In genomic region chr4:103199086-103199485, GRCm38 (mm10) we compare ENCODE assay signal across 20 mouse cellular contexts. TPM values are rescaled to one million over a fixed set of nuclear protein-coding genes. Genes with fewer than 3 reads are reported as not detected.
DNase-seq lines count a peak whose midpoint lies in the region; ATAC-seq and TF ChIP-seq lines count a peak whose summit lies in the region.
"Had no signal": no experiment of that assay in that cellular context is flagged by ENCODE, and none has a peak within 500 bp of the region (broad histone marks: within the 10 kb centered on the region; RNA-seq: fewer than 3 reads in every experiment).

No protein-coding gene starts in this region.

- no peaks in the 10 kb centered on the region for H3K27me3 ChIP-seq in intestine, postnatal 0 days (replicated peaks; ENCODE audit: control insufficient read depth, insufficient read depth, low read length)
- H3K27me3 ChIP-seq in intestine, embryonic 15.5 days (replicated peaks), result no peaks in the 10 kb centered on the region
- H3K27me3 ChIP-seq: forebrain, embryonic 13.5 days; heart, embryonic 13.5 days; hindbrain, embryonic 12.5 days; Patski had no signal

- no peak overlapping the region for H3K4me3 ChIP-seq in intestine, postnatal 0 days (ENCODE audit: low read depth, low read length)
- H3K4me3 ChIP-seq in intestine, embryonic 15.5 days (replicated peaks), result no peak overlapping the region
- H3K4me3 ChIP-seq: embryonic facial prominence, embryonic 10.5 days; forebrain, embryonic 13.5 days; gastrocnemius, adult 2 months; heart, embryonic 13.5 days; hindbrain, embryonic 12.5 days had no signal

- DNase-seq in ES-CJ7 (ENCODE audit: low read depth, low spot score), result peak; percentile 55
- DNase-seq in thymus, postnatal 0 days (ENCODE audit: low spot score), result peak; percentile 43
- DNase-seq in thymus, postnatal 4 days, result peak; percentile 63
- no peak for DNase-seq in cerebellum, postnatal 10 days
- no peak for DNase-seq in kidney, adult 8-10 months
- DNase-seq: adrenal gland, adult 8-10 months; cerebellum, adult 9-11 months; forebrain, postnatal 0 days; gastrocnemius, adult 2 months; gastrocnemius, postnatal 25 days; heart, postnatal 4 days had no signal

- H3K27ac ChIP-seq in intestine, postnatal 0 days (ENCODE audit: low read depth, low read length), result no peak overlapping the region
- H3K27ac ChIP-seq in intestine, embryonic 15.5 days, result no peak overlapping the region
- H3K27ac ChIP-seq: embryonic facial prominence, embryonic 10.5 days; forebrain, embryonic 13.5 days; gastrocnemius, adult 2 months; heart, embryonic 13.5 days; hindbrain, embryonic 12.5 days had no signal

- TF ChIP-seq CTCF in intestine, postnatal 0 days (IDR thresholded peaks at IDR 0.05; ENCODE audit: low read depth), result peak; percentile 15; the same call in 1 of the 2 replicates

- H3K4me2 ChIP-seq in intestine, postnatal 0 days (replicated peaks; ENCODE audit: low read depth), result no peak overlapping the region
- H3K4me2 ChIP-seq in intestine, embryonic 15.5 days (replicated peaks), result no peak overlapping the region
- H3K4me2 ChIP-seq: forebrain, embryonic 13.5 days; heart, embryonic 13.5 days; hindbrain, embryonic 12.5 days had no signal

- no peaks in the 10 kb centered on the region for H3K4me1 ChIP-seq in intestine, postnatal 0 days (replicated peaks; ENCODE audit: control insufficient read depth, insufficient read depth, low read length)
- H3K4me1 ChIP-seq in intestine, embryonic 15.5 days (replicated peaks), result no peaks in the 10 kb centered on the region
- H3K4me1 ChIP-seq: embryonic facial prominence, embryonic 10.5 days; forebrain, embryonic 13.5 days; hindbrain, embryonic 12.5 days had no signal

- no peaks in the 10 kb centered on the region for H3K9me3 ChIP-seq in intestine, postnatal 0 days (ENCODE audit: control insufficient read depth)
- H3K9me3 ChIP-seq in intestine, embryonic 15.5 days, result no peaks in the 10 kb centered on the region
- H3K9me3 ChIP-seq: embryonic facial prominence, embryonic 10.5 days; forebrain, embryonic 13.5 days; heart, embryonic 13.5 days; hindbrain, embryonic 12.5 days had no signal

- ATAC-seq in intestine, postnatal 0 days, result no peak
- no peak for ATAC-seq in intestine, embryonic 15.5 days
- ATAC-seq: forebrain, embryonic 13.5 days; forebrain, postnatal 0 days; hindbrain, embryonic 16.5 days; inflammation-experienced regulatory T-cells, adult 6 months; Patski had no signal

- 56% methylated on average over 4 of the region's 4 CpGs for WGBS in intestine, postnatal 0 days
- WGBS in intestine, embryonic 15.5 days, result 64% methylated on average over 4 of the region's 4 CpGs

- H3K9ac ChIP-seq in intestine, postnatal 0 days (ENCODE audit: low read depth, low read length), result no peak overlapping the region
- H3K9ac ChIP-seq in intestine, embryonic 15.5 days, result no peak overlapping the region
- H3K9ac ChIP-seq: forebrain, embryonic 13.5 days; forebrain, postnatal 0 days; heart, embryonic 13.5 days; hindbrain, embryonic 12.5 days had no signal

- peaks cover 45% of the 10 kb centered on the region for H3K36me3 ChIP-seq in intestine, postnatal 0 days (ENCODE audit: control insufficient read depth, insufficient read depth)
- peaks cover 6% of the 10 kb centered on the region; the same call in 1 of the 2 replicates for H3K36me3 ChIP-seq in intestine, embryonic 15.5 days

RNA-seq across cellular contexts. Expression of gene Slc35d1, which starts 15.9 kb away (rescaled TPM):
- polyA plus RNA-seq in intestine, postnatal 0 days (2015; fragmentation: Nextera tagmentation; extraction: Ambion mirVana), result 10.5 and 11.5 TPM in 2 replicates
- 9.6 TPM in 2 replicates for polyA plus RNA-seq in intestine, embryonic 15.5 days (2015; fragmentation: Nextera tagmentation; extraction: Ambion mirVana)
- 24.1 and 26.6 TPM in 2 replicates for polyA plus RNA-seq in thymus, postnatal 0 days (2015; fragmentation: Nextera tagmentation; extraction: Ambion mirVana)

Comparison
In these comparisons a context has a peak if more than half of its experiments do, and no peak if none do; other contexts are left out.
1. DNase-seq: peak in ES-CJ7 (single experiment), thymus, postnatal 0 days (single experiment) and thymus, postnatal 4 days (single experiment); none in cerebellum, postnatal 10 days (0 of 2) and kidney, adult 8-10 months (0 of 2).